Mouse (Mus musculus): ENCODE results near the gene Dtd2.

GRCm38 (mm10) chr12:51985826-51986225, 20.5 kb downstream of the Dtd2 start:
- TF ChIP-seq CTCF (IDR thresholded peaks at IDR 0.05; ENCODE audit: control insufficient read depth, insufficient read depth, insufficient replicate concordance, low read depth, low read length) = no peak
- no peak for TF ChIP-seq POLR2A (IDR thresholded peaks at IDR 0.05; ENCODE audit: control insufficient read depth, low read depth, low read length)

Data from testis, adult 2 months (tissue).